Mouse (Mus musculus): ENCODE measurements around the gene Klhl10.

GRCm38 (mm10) chr11:100408076-100408834, 33.5 kb upstream of the Klhl10 start:
- TF ChIP-seq CTCF (IDR thresholded peaks at IDR 0.05) (peak; percentile 92), EP300 (IDR thresholded peaks at IDR 0.05) (no peak)
